Mouse (Mus musculus) neutrophil, adult 5-6 weeks (primary cell): ENCODE data around the gene Rad54l2. TPM values are rescaled to one million over a fixed set of nuclear protein-coding genes. Genes with fewer than 3 reads are reported as not detected.

Experiments used
- ATAC-seq: fragments of 151-379, 151-347 bp; 2 replicates; pipeline ENCODE4 v1.8.0; 2017; ENCODE audit warnings: mild to moderate bottlenecking, moderate TSS enrichment; ENCODE audit not compliant: insufficient number of reproducible peaks, poor library complexity, low FRiP score, severe bottlenecking; ENCODE audit errors: extremely low read depth
- total RNA-seq: library from RNA; stranded (forward); fragments of 200-1000 nt; gene quantifications from 2 replicates; pipeline ENCODE4 v1.2.3, GENCODE M21; 2017

The Rad54l2 gene
- total RNA-seq, 1 experiment from 2014 or later = 16.9 TPM

- no peak for ATAC-seq
Measured at GRCm38 (mm10) chr9:106756421-106756820, 32.6 kb downstream of the Rad54l2 start.

GRCm38 (mm10) chr9:106755776-106756175, 33.2 kb downstream of the Rad54l2 start:
- no peak for ATAC-seq

GRCm38 (mm10) chr9:106754311-106754710, 34.7 kb downstream of the Rad54l2 start:
- no peak for ATAC-seq

DNA sequence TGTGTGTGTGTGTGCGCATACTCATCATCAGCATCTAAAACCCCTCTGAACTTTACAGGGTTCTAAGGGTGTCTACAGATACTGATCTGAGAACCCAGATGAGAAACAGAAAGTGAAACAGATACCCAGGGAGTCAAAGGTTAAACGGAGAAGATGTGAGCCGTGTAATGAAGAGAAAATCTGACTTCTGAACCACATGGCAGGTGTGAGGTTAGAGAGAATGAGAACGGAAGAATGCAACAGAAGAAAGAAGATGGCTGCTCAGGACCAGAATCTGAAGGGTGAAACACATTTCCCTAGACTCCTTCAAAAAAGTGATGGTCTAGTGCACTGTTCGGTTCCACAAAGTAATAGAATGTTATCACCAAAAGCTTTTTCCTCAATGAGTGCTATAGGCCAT, 36.9 kb downstream of the Rad54l2 start:
- ATAC-seq = no peak

DNA sequence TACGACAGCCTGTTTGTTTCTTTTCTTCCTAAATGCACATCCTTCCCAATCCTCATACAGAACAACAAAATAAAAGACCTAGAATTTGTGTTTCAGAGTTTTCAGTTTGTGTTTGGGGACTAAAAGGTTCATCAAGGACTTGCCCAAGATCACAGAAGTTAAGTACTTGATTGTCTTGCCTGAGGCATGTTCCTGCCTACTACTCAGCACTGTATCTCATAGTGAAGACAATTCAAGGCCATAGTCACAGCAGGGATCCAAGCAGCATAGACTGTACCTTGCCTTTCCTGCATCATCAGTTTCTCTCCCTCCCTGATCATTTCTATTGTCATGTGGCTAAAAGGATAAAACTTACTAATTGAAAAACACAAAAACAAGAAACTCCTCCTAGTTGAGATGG, 49.0 kb downstream of the Rad54l2 start:
- no peak for ATAC-seq

DNA sequence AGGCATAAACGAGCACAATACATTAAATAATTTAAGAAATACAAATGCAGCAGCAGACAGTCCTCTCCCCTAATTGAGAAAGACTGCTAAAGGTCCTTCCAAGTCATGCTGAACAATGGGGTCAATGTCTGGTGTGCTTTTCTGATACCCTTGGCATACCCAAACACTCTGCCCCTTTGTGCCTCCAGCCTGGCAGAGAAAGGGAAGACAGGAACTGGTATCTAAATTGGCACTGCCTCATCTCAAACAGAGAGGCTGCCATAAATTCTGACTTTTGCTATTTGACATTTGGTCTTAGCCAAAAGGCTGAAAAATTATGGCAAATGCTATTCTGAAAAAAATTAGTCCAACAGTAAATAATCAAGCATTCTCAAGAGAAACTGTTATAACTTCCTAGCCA, 49.9 kb downstream of the Rad54l2 start:
- no peak for ATAC-seq

- no peak for ATAC-seq
Measured at GRCm38 (mm10) chr9:106738199-106738985, 50.6 kb downstream of the Rad54l2 start.

DNA sequence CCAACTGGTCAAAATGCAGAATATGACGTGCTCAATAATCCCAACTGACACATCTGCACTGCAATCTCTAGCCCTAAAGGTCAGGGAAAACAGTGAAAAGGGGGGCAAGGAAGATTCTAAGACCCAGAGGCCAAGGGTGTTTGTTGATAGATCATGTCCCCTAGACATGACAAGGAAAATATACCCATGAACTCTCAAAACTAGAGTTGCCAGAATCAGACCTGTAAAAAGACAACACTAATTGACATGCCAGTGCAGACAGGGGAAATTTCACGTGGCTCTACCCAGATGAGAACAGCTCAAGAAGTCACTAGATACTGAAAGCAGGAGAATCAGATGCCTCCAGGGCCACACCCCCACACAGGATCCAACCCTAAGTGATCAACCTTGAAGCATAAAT, 55.3 kb downstream of the Rad54l2 start:
- ATAC-seq = no peak

- no peak for ATAC-seq
Measured at GRCm38 (mm10) chr9:106729416-106729815, 59.6 kb downstream of the Rad54l2 start.

- ATAC-seq = no peak
Measured at GRCm38 (mm10) chr9:106726891-106727290, 62.1 kb downstream of the Rad54l2 start.

DNA sequence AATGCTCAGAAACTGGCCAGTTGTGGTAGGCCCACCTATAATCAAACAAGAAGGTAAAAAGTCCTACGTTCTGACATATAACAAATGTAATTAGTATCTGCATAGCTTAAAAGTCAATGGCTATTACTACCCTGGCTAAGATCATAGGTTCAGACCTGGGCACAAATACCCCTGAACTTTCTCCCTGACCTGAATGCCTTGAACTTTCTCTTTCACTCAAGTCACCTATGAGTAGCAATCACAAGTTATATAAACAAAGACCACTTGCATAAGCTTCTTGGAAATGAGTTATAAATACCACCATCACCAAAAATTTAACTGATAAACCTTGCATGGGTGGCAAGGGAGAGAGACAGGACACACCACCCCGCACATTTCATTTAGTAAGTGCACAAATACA, 63.6 kb downstream of the Rad54l2 start:
- ATAC-seq = no peak

DNA sequence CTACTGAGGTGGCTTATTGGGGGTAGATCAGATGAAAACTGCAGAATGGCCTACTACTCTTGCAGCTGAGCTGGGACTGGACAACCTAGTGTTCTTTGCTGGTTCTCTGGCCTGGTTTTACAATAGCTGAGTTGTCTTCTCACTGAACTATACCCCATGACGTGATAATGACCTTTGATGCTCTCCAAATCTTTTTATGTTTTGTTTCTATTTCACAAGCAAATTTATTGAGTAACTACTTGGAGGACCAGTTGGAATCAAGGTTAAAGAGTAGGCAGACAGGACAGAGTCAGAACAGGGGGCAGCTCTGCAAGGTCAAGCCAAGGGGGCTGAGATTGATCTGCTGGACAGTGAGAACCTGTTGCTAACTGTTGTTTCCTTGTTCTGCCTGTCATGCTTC, 64.1 kb downstream of the Rad54l2 start:
- no peak for ATAC-seq

GRCm38 (mm10) chr9:106716729-106717128, 72.3 kb downstream of the Rad54l2 start:
- ATAC-seq = no peak

GRCm38 (mm10) chr9:106716232-106716631, 72.8 kb downstream of the Rad54l2 start:
- no peak for ATAC-seq

- no peak for ATAC-seq
Measured at GRCm38 (mm10) chr9:106712470-106712869, 76.5 kb downstream of the Rad54l2 start.

DNA sequence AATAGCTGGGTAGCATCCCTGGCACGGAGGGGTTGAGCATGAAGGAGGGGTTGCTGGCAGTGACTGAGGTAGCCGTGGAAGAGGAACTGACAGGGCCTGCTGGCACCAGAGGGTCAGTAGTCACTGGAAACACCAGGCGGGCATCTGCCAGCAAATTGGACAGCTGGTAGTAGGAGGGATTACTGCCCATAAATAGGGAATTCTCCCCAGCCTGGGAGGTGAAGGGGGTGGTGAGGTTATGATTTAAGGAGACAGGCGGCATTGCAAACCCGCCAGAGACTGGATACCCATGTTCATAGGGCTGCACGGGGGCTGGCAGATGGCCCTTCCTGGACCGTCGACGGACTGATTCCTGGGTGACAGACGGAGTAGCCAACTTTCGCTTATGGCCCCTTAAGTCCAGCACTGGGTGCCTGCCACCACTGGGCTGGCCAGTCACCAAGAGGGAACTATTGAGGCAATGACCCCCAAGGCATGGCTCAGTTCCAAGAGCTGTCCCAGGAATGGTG, 96.0 kb downstream of the Rad54l2 start:
- no peak for ATAC-seq

- ATAC-seq = no peak
Measured at GRCm38 (mm10) chr9:106688834-106689233, 100.2 kb downstream of the Rad54l2 start.

DNA sequence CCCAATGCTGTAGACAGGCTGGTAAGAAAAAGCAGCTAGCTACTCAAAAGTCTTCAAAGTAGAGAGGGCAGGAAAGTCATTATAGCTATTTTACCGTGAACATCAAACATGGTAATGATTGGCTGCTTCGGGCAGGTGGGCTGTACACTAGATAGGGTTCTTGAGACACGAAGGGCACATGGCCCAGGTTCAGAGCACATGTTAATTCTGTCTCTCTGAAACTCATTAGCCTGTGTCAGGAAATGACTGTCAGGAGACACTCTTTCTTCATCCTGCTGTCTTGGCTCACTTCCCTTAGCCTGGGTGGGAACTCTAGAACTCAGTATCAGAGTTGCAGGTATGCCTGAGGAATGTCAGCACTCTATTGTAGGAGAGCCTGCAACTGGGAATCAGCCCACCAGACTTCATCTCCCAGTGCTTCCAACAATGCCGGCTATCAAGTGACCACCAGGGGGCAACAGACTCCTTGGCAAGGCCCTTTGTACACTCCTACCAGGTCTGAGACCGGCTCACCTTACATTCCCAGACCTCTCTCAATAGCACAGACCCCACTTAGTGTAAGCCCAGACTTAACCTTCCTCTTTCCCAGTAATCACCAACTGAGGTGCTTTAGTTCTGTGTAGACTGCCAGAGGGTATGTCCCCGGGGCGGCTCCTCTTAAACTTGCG, 101.9 kb downstream of the Rad54l2 start:
- 0 out of 2 replicates have a peak, but pooled peaks have one; percentile 39 for ATAC-seq

- ATAC-seq = peak; percentile 54
Measured at GRCm38 (mm10) chr9:106685249-106686101, 103.5 kb downstream of the Rad54l2 start, which contains the start of gene Tex264. Gene Tex264, minus strand, starts transcription at chr9:106685927.
